Mouse (Mus musculus) midbrain, embryonic 15.5 days (tissue): ENCODE results near the gene Sptb. TPM values are rescaled to one million over a fixed set of nuclear protein-coding genes. Genes with fewer than 3 reads are reported as not detected.

ENCODE experiments used
- ATAC-seq: fragments of 200-750 bp; cut with Nextera tagmentation; replicated peaks from 2 replicates; pipeline ENCODE4 v1.8.0; 2017; ENCODE audit warnings: moderate TSS enrichment
- H3K27ac ChIP-seq: fragments of 300-500 bp; sonication (generic); 2 replicates; pipeline ENCODE4 v1.5.1; 2015; ENCODE audit warnings: mild to moderate bottlenecking, inconsistent platforms
- H3K27me3 ChIP-seq: fragments of 300-500 bp; sonication (generic); replicated peaks from 2 replicates; pipeline ENCODE4 v1.6.1; 2015; ENCODE audit warnings: inconsistent platforms
- H3K36me3 ChIP-seq: fragments of 300-500 bp; sonication (generic); replicated peaks from 2 replicates; pipeline ENCODE4 v1.6.1; 2015; ENCODE audit warnings: inconsistent platforms
- H3K4me1 ChIP-seq: fragments of 300-500 bp; sonication (generic); 2 replicates; pipeline ENCODE4 v1.6.1; 2015; ENCODE audit warnings: inconsistent platforms
- H3K4me2 ChIP-seq: fragments of 300-500 bp; sonication (generic); 2 replicates; pipeline ENCODE4 v1.6.1; 2015; ENCODE audit warnings: inconsistent platforms, mild to moderate bottlenecking, moderate library complexity
- H3K4me3 ChIP-seq: fragments of 300-500 bp; sonication (generic); 2 replicates; pipeline ENCODE4 v1.5.1; 2015; ENCODE audit warnings: mild to moderate bottlenecking, inconsistent platforms
- H3K9ac ChIP-seq: fragments of 300-500 bp; sonication (generic); 2 replicates; pipeline ENCODE4 v1.6.1; 2015; ENCODE audit warnings: mild to moderate bottlenecking, inconsistent platforms
- H3K9me3 ChIP-seq: fragments of 300-500 bp; sonication (generic); 2 replicates; pipeline ENCODE4 v1.6.1; 2016; ENCODE audit warnings: inconsistent platforms
- WGBS: fragments of 180-500 bp; shearing (Covaris S2); methylation state at CpG from one replicate; pipeline ENCODE4 v1.1.7; 2015; ENCODE audit warnings: mixed read lengths; 5-methylcytosine and 5-hydroxymethylcytosine counted together
- polyA plus RNA-seq: library from polyadenylated mRNA; unstranded; fragments of >200 nt; fragmentation: Nextera tagmentation; extraction: Ambion mirVana; gene quantifications from 2 replicates; pipeline ENCODE4 v1.2.1, GENCODE M21; 2015

The Sptb gene
- polyA plus RNA-seq, 1 experiment from 2014 or later: 3.6 TPM

DNA sequence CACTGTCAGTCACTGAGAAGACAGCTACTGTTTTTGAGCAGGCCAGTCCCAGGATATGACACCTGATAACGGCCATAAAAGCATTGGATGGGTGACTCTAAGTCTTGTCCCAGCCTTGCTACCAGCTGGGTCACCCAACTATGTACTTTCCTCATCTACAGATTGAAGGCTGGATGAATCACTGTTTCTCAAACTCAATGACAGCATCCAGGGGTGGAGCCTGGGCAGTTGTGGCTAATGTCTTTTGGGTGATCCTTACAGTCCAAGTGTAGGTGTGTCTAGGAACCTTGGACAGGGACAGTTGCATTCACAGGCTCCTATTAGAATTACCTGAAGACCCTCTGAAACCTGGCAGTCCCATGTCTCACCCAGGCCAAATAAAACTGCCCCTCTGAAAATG is 130.5 kb downstream of the Sptb start:
- Histone ChIP-seq H3K27me3 (no peaks in the 10 kb centered on the region), H3K4me2 (no peak overlapping the region), H3K4me1 (no peaks in the 10 kb centered on the region), H3K36me3 (no peaks in the 10 kb centered on the region), H3K9me3 (no peaks in the 10 kb centered on the region), H3K9ac (no peak overlapping the region), H3K27ac (no peak overlapping the region), H3K4me3 (no peak overlapping the region)
- no peak for ATAC-seq
- 100% methylated on average over 1 of the region's 1 CpGs for WGBS

DNA sequence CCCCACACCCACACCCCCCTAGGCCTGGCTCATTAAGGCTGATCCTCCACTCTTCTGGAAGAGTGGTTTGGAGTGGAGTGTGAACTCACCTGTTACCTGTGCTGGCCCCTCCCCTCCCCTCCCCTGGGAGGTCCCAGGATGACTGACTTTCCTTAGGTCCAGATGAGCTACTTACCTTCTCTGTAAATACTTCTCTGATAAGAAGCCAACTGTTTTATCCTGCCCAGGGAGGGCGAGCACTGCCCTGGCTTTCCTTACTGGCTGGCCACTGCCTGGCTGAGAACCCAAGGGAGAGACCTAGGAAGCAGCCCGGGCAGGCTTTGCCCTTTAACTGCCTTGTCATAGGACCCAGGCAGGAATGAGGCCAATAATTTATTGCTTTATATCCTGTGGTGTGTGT is 131.9 kb downstream of the Sptb start:
- Histone ChIP-seq H3K27me3 (no peaks in the 10 kb centered on the region), H3K27ac (no peak overlapping the region), H3K4me3 (no peak overlapping the region), H3K4me2 (no peak overlapping the region), H3K36me3 (no peaks in the 10 kb centered on the region), H3K9ac (no peak overlapping the region), H3K9me3 (no peaks in the 10 kb centered on the region), H3K4me1 (no peaks in the 10 kb centered on the region)
- ATAC-seq: no peak
- WGBS: 93% methylated on average over 2 of the region's 2 CpGs

DNA sequence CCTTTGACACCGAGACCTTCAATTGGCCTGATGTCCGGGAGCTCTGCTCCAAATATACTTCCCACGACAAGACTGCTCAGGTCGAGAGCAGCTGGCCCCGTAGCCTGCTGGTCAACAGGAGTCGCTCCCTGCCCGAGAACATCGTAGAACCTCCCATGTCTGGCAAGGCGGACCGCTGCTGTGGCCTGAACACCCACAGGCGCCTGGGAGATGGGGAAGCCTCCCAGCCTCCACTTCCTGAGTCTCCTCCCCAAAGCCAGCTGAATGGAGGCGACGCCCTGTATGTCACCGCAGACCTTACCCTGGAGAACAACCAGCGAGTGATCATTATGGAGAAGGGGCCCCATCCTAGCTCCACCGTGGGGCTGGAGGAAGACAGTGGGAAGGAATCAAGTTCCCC is 132.5 kb downstream of the Sptb start:
- Histone ChIP-seq H3K9me3 (no peaks in the 10 kb centered on the region), H3K36me3 (no peaks in the 10 kb centered on the region), H3K9ac (no peak overlapping the region), H3K4me2 (no peak overlapping the region), H3K4me1 (no peaks in the 10 kb centered on the region), H3K27ac (no peak overlapping the region), H3K27me3 (no peaks in the 10 kb centered on the region), H3K4me3 (no peak overlapping the region)
- ATAC-seq: no peak
- 95% methylated on average over 16 of the region's 16 CpGs for WGBS

DNA sequence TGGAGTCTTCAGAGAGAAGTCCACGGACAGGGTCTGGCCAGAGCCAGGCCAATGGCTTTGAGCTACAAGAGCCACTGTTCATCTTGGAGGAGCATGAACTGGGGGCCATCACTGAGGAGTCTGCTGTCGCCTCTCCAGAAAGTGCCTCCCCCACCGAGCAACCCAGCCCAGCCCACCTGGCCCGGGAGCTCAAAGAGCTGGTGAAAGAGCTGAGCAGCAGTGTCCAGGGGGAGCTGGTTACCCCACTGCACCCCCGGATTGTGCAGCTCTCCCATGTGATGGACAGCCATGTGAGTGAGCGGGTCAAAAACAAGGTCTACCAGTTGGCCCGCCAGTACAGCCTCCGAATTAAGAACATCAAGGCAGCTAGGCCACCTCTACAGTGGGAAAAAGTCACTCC is 133.5 kb downstream of the Sptb start:
- Histone ChIP-seq H3K27me3 (no peaks in the 10 kb centered on the region), H3K27ac (no peak overlapping the region), H3K9me3 (no peaks in the 10 kb centered on the region), H3K4me1 (no peaks in the 10 kb centered on the region), H3K9ac (no peak overlapping the region), H3K4me3 (no peak overlapping the region), H3K4me2 (no peak overlapping the region), H3K36me3 (no peaks in the 10 kb centered on the region)
- no peak for ATAC-seq
- 97% methylated on average over 8 of the region's 8 CpGs for WGBS

DNA sequence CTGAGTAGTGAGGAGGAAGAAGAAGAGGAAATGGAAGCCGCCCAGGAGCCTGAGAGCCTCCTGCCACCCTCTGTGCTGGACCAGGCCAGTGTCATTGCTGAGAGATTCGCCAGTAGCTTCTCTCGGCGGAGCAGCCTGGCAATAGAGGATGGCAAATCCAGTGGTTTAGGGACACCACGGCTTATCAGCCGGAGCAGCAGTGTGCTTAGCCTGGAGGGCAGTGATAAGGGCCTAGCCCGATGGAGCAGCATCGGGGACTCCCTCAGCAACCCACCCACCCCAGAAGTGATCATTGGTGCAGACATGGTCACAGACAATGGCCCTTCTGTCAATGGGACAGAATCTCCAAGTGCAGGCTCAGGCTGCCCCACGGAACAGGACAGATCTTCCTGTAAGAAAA is 134.3 kb downstream of the Sptb start:
- Histone ChIP-seq H3K27me3 (no peaks in the 10 kb centered on the region), H3K4me1 (no peaks in the 10 kb centered on the region), H3K36me3 (no peaks in the 10 kb centered on the region), H3K4me3 (no peak overlapping the region), H3K9me3 (no peaks in the 10 kb centered on the region), H3K27ac (no peak overlapping the region), H3K9ac (no peak overlapping the region), H3K4me2 (no peak overlapping the region)
- ATAC-seq: no peak
- WGBS: 83% methylated on average over 9 of the region's 9 CpGs

DNA sequence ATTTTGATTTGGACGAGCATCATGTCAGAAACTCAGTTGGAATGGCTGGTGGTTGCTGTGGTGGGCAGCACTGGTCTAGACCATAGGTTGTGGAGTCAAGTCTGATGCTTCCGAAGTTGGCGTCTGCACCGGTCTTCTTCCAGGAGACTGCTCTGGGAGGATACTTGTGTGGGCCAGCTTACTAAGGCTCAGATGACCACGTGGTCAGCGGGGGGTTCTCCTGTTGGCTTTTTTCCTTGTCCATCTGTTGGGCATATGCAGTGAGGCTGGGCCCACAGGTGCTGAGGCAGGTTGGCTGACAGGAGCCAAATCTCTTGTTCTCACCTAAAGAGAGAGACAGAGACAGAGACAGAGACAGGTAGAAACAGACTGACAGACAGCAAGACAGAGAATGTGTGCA is 135.5 kb downstream of the Sptb start:
- no peaks in the 10 kb centered on the region for H3K36me3 ChIP-seq
- no peak overlapping the region for H3K9ac ChIP-seq
- H3K27me3 ChIP-seq: no peaks in the 10 kb centered on the region
- 94% methylated on average over 6 of the region's 6 CpGs for WGBS
- H3K4me2 ChIP-seq: no peak overlapping the region
- ATAC-seq: no peak
- no peaks in the 10 kb centered on the region for H3K4me1 ChIP-seq
- no peak overlapping the region for H3K4me3 ChIP-seq
- H3K9me3 ChIP-seq: no peaks in the 10 kb centered on the region
- no peak overlapping the region for H3K27ac ChIP-seq

DNA sequence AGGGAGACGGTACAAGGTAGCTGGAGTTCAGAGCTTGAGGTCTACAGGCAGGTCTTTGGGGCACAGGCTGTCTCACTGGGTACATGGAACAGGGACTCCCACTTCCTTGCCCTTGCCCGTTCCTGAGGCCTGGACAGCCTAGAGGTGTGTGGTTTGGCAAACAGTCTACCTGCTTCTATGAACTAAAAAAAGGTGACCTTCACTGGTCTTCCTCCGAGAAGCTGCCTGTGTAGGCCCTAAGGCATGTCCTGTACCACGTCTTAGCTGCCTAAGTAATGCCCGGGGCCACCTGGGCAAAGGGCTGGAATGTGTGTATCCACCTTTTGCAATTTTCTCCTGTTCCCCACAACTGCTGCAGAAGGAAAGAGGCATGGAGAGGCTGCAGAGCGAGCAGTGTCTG is 137.0 kb downstream of the Sptb start:
- ATAC-seq: no peak
- WGBS: 91% methylated on average over 6 of the region's 6 CpGs
- H3K4me2 ChIP-seq: no peak overlapping the region
- H3K4me3 ChIP-seq: no peak overlapping the region
- no peak overlapping the region for H3K27ac ChIP-seq
- no peaks in the 10 kb centered on the region for H3K36me3 ChIP-seq
- no peak overlapping the region for H3K9ac ChIP-seq
- no peaks in the 10 kb centered on the region for H3K4me1 ChIP-seq
- H3K9me3 ChIP-seq: no peaks in the 10 kb centered on the region
- H3K27me3 ChIP-seq: no peaks in the 10 kb centered on the region

DNA sequence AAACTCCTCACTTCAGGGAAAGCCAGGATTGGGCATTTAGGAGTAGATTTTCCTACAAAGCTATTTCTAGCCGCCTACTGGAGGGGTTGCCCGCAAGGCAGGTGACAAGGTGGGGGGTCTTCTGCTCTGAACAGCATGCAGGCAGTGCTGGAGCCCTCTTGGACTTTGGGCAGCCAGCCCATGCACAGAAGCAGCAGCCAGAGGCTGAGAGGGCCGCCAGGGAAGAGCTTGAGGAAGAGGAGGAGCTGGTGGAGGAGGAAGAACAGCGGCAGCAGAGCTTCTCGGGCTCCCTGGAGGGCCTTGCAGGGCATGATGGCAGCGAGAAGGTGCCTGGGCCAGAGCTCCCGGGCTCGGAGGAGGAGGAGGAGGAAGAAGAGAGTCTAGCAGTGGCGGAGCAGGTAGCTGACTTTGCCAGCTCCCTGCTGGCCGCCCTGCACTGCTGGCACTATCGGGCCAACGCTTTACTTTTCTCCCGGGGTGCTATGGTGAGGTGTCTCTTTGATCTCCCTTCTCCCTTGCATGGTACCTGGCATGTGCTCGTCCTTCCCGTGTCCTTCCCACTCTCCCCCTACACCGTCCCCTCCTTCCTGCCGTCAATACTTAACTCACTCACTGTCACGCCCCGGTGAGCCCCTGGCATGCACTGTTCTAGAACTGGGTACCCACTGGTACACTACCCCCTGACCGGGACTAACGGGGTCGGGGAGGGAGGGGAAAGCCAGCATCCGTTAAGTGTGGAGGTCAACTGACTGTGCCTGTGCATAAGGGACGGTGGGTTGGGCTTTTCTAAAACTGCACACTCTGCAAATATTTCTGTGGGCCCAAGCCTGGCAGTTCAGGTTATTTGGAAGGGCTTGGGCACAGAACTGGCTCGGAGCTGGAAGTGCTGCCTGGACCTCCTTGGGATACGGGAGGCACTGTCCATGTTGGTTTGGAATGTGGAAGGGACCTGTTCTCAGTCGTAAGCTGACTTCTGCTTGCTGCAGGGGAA is 137.8 kb downstream of the Sptb start:
- Histone ChIP-seq H3K27ac (no peak overlapping the region), H3K4me2 (no peak overlapping the region), H3K9me3 (no peaks in the 10 kb centered on the region), H3K36me3 (no peaks in the 10 kb centered on the region), H3K4me1 (no peaks in the 10 kb centered on the region), H3K4me3 (no peak overlapping the region), H3K27me3 (no peaks in the 10 kb centered on the region), H3K9ac (no peak overlapping the region)
- 59% methylated on average over 27 of the region's 27 CpGs for WGBS
- no peak for ATAC-seq

DNA sequence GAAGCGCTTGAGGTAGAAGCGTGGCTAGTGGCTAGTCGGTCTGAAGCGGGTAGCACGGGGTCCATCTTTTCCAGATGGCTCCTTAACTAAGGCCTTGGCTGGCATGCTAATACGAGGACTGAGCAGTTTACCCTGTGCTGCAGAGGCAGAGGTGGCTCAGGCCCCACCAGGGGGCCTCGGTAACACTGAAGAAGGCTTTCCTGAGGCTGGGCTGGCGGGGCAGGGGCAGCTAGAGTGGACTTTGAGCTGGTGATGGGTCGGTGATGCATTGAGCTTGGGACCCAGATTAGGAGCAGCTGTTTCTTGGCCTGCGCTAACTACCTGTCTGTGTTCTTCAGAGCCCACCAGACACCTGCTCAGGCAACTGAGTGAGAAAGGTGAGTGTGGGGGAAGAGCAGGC is 139.1 kb downstream of the Sptb start:
- H3K9me3 ChIP-seq: no peaks in the 10 kb centered on the region
- WGBS: 72% methylated on average over 10 of the region's 10 CpGs
- no peak overlapping the region for H3K4me2 ChIP-seq
- H3K27ac ChIP-seq: no peak overlapping the region
- H3K4me1 ChIP-seq: no peaks in the 10 kb centered on the region
- no peak overlapping the region for H3K4me3 ChIP-seq
- no peaks in the 10 kb centered on the region for H3K27me3 ChIP-seq
- H3K36me3 ChIP-seq: no peaks in the 10 kb centered on the region
- no peak for ATAC-seq
- no peak overlapping the region for H3K9ac ChIP-seq

DNA sequence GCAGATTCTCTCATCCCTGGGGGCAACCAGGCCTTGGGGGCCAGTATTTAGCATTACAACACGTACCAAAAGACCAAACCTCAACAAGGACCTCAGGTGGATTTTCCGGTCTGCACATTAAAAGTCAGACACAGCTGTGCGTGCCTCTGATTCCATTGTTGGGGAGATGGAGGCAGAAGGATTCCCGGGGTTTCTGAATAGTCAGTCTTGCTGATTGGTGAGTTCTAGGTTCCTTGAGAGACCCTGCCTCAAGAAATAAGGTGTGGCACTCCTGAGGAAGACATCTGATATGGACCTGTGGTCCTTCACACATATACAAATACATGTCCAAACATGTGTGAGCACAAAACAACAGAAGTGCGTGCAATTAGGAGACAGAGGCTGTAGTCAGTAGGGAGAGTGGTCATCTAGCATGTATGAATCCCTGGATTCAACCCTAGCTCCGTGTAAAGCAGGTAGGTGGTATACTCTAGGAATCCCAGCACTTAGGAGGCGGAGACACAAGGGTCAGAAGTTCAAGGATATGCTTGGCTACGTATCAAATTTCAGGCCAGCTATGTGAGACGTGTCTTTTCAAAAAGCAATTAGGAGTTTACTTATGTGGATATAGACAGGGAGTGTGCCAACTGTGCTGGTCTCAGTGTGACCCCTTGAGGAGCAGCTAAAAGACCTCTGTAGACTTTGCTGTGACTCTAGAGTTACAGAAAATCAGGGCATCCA is 140.0 kb downstream of the Sptb start:
- H3K9ac ChIP-seq: no peak overlapping the region
- 81% methylated on average over 9 of the region's 9 CpGs for WGBS
- no peak for ATAC-seq

DNA sequence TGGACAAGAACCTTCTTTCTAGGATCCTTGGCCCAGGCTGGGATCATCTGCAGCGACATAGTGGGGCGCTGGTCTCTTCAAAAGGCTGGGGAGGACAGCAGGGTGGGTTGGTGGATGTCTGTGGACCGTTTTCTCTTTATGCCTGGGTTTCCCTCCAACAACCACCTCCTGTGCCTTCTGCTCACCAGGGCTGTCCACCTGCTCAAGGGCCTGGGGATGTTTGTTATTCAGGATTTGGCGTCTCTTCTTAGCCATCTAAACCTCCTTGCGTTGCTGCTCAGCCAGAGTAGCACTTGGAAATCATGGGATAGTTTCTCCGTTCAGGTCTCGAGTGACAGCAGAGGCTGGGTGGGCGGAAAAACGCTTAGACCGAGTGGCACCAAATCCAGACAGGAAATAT is 144.1 kb downstream of the Sptb start:
- WGBS: 85% methylated on average over 10 of the region's 10 CpGs

More for the DNA sequence above, 140.0 kb downstream of the Sptb start:
- Histone ChIP-seq H3K27me3 (no peaks in the 10 kb centered on the region), H3K4me3 (no peak overlapping the region), H3K4me2 (no peak overlapping the region), H3K4me1 (no peaks in the 10 kb centered on the region), H3K27ac (no peak overlapping the region), H3K9me3 (no peaks in the 10 kb centered on the region), H3K36me3 (no peaks in the 10 kb centered on the region)

DNA sequence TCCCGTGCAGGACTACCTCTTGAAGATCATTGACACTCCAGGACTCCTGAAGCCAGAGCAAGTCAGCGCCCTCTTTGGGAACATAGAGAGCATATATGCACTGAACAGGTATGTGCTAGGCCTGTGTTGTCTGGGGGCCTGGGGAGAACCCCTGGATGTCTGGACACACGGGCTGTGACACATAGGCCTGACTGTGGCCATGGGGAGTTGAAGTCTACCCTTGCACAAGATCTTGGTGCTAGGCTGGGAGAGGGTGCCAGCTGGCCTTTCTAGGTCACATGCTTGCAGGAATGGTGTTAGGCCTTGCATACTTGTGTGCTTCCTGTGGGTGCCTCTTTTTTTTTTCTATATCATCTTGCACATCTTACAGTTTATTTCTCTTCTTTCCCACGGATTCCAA is 148.2 kb downstream of the Sptb start:
- Histone ChIP-seq H3K36me3 (no peaks in the 10 kb centered on the region), H3K9ac (no peak overlapping the region), H3K27me3 (no peaks in the 10 kb centered on the region), H3K4me2 (no peak overlapping the region), H3K9me3 (no peaks in the 10 kb centered on the region), H3K4me1 (no peaks in the 10 kb centered on the region; the same call in 1 of the 2 replicates), H3K27ac (no peak overlapping the region), H3K4me3 (no peak overlapping the region)
- 86% methylated on average over 4 of the region's 4 CpGs for WGBS
- ATAC-seq: no peak

More for the DNA sequence above, 144.1 kb downstream of the Sptb start:
- H3K36me3 ChIP-seq: no peaks in the 10 kb centered on the region
- H3K4me1 ChIP-seq: no peaks in the 10 kb centered on the region
- H3K4me3 ChIP-seq: no peak overlapping the region
- ATAC-seq: no peak
- no peaks in the 10 kb centered on the region for H3K27me3 ChIP-seq
- H3K27ac ChIP-seq: no peak overlapping the region
- no peak overlapping the region for H3K4me2 ChIP-seq
- H3K9me3 ChIP-seq: no peaks in the 10 kb centered on the region
- H3K9ac ChIP-seq: no peak overlapping the region
